ENCODE assay signal across 9 mouse cellular contexts in genomic region chr9:56687145-56687477, GRCm38 (mm10).
DNase-seq lines count a peak whose midpoint lies in the region; ATAC-seq and TF ChIP-seq lines count a peak whose summit lies in the region.
"Had no signal": no experiment of that assay in that cellular context is flagged by ENCODE, and none has a peak within 500 bp of the region (broad histone marks: within the 10 kb centered on the region; RNA-seq: fewer than 3 reads in every experiment).

No protein-coding gene starts in this region.

- TF ChIP-seq CTCF in liver, postnatal 0 days (IDR thresholded peaks at IDR 0.05; ENCODE audit: low read depth), result no peak

- WGBS in heart, embryonic 12.5 days, result 54% methylated on average over 1 of the region's 1 CpGs
- WGBS in liver, embryonic 12.5 days (ENCODE audit: insufficient replicate concordance), result 57% methylated on average over 1 of the region's 1 CpGs
- 65% methylated on average over 1 of the region's 1 CpGs for WGBS in liver, postnatal 0 days (ENCODE audit: insufficient replicate concordance)
- 80% methylated on average over 1 of the region's 1 CpGs for WGBS in forebrain, embryonic 14.5 days
- 93% methylated on average over 1 of the region's 1 CpGs for WGBS in midbrain, embryonic 13.5 days

- H3K4me3 ChIP-seq in heart, embryonic 12.5 days, result no peak overlapping the region
- H3K4me3 ChIP-seq in liver, embryonic 12.5 days, result no peak overlapping the region
- no peak overlapping the region for H3K4me3 ChIP-seq in liver, postnatal 0 days (ENCODE audit: low read depth, low read length)
- H3K4me3 ChIP-seq in forebrain, embryonic 14.5 days (ENCODE audit: low read depth, low read length), result no peak overlapping the region
- H3K4me3 ChIP-seq in midbrain, embryonic 13.5 days (replicated peaks), result no peak overlapping the region

- peak overlapping the region; percentile 39; the same call in 1 of the 2 replicates for H3K27ac ChIP-seq in heart, embryonic 12.5 days (ENCODE audit: poor library complexity, severe bottlenecking)
- peak overlapping the region; percentile 45; the same call in 1 of the 2 replicates for H3K27ac ChIP-seq in liver, embryonic 12.5 days
- no peak overlapping the region; the same call in 1 of the 2 replicates for H3K27ac ChIP-seq in liver, postnatal 0 days (ENCODE audit: low read depth)
- H3K27ac ChIP-seq in forebrain, embryonic 14.5 days (ENCODE audit: low read depth, low read length), result no peak overlapping the region
- H3K27ac ChIP-seq in midbrain, embryonic 13.5 days, result no peak overlapping the region

- ATAC-seq in heart, embryonic 12.5 days (ENCODE audit: insufficient number of reproducible peaks, low FRiP score), result peak; percentile 30; the same call in 1 of the 2 replicates
- no peak for ATAC-seq in liver, embryonic 12.5 days
- ATAC-seq in liver, postnatal 0 days, result no peak
- ATAC-seq in forebrain, embryonic 14.5 days, result 0 out of 2 replicates have a peak, but pooled peaks have one; percentile 30
- peak; percentile 24; the same call in 1 of the 2 replicates for ATAC-seq in midbrain, embryonic 13.5 days
- no peak for ATAC-seq in activated CD4-positive, CD25-positive, alpha-beta regulatory T cell, adult 4 months

- H3K36me3 ChIP-seq in heart, embryonic 12.5 days, result no peaks in the 10 kb centered on the region
- H3K36me3 ChIP-seq in liver, embryonic 12.5 days, result no peaks in the 10 kb centered on the region
- H3K36me3 ChIP-seq in liver, postnatal 0 days (replicated peaks; ENCODE audit: insufficient read depth, low read length), result no peaks in the 10 kb centered on the region
- no peaks in the 10 kb centered on the region for H3K36me3 ChIP-seq in forebrain, embryonic 14.5 days (ENCODE audit: control insufficient read depth, insufficient read depth, low read length)
- H3K36me3 ChIP-seq in midbrain, embryonic 13.5 days, result no peaks in the 10 kb centered on the region

- TF ChIP-seq EP300 in liver, postnatal 0 days (IDR thresholded peaks at IDR 0.05; ENCODE audit: low read depth), result no peak

- H3K4me2 ChIP-seq in heart, embryonic 12.5 days, result peak overlapping the region; percentile 27; the same call in 1 of the 2 replicates
- no peak overlapping the region for H3K4me2 ChIP-seq in liver, embryonic 12.5 days
- no peak overlapping the region for H3K4me2 ChIP-seq in liver, postnatal 0 days (ENCODE audit: low read depth, low read length)
- no peak overlapping the region for H3K4me2 ChIP-seq in forebrain, embryonic 14.5 days (ENCODE audit: low read length)
- no peak overlapping the region for H3K4me2 ChIP-seq in midbrain, embryonic 13.5 days (replicated peaks)

- no peak for DNase-seq in heart, postnatal 10 days
- no peak for DNase-seq in liver, postnatal 0 days
- no peak for DNase-seq in forebrain, embryonic 14.5 days (ENCODE audit: low spot score)
- DNase-seq in right cerebral cortex, postnatal 14 days, result no peak
- DNase-seq: thymus, adult 2 months had no signal

- no peaks in the 10 kb centered on the region for H3K9me3 ChIP-seq in heart, embryonic 12.5 days (replicated peaks)
- no peaks in the 10 kb centered on the region for H3K9me3 ChIP-seq in liver, embryonic 12.5 days (replicated peaks)
- no peaks in the 10 kb centered on the region for H3K9me3 ChIP-seq in liver, postnatal 0 days (ENCODE audit: low read length)
- no peaks in the 10 kb centered on the region for H3K9me3 ChIP-seq in forebrain, embryonic 14.5 days (replicated peaks; ENCODE audit: control insufficient read depth, low read length)
- H3K9me3 ChIP-seq in midbrain, embryonic 13.5 days, result no peaks in the 10 kb centered on the region

- H3K27me3 ChIP-seq in heart, embryonic 12.5 days (replicated peaks), result no peaks in the 10 kb centered on the region
- no peaks in the 10 kb centered on the region for H3K27me3 ChIP-seq in liver, embryonic 12.5 days (replicated peaks)
- no peaks in the 10 kb centered on the region for H3K27me3 ChIP-seq in liver, postnatal 0 days (ENCODE audit: insufficient read depth, low read length)
- H3K27me3 ChIP-seq in forebrain, embryonic 14.5 days (replicated peaks; ENCODE audit: control insufficient read depth, insufficient read depth, low read length), result 0 out of 2 replicates have a peak, but pooled peaks cover 5% of the 10 kb centered on the region
- H3K27me3 ChIP-seq in midbrain, embryonic 13.5 days, result no peaks in the 10 kb centered on the region

- intact Hi-C loops in heart, postnatal 10 days (cut with DNase I), result no loop called here

- H3K9ac ChIP-seq in heart, embryonic 12.5 days, result peak overlapping the region; percentile 46; the same call in 1 of the 2 replicates
- H3K9ac ChIP-seq in liver, embryonic 12.5 days, result no peak overlapping the region
- H3K9ac ChIP-seq in liver, postnatal 0 days (replicated peaks), result no peak overlapping the region
- 0 out of 2 replicates have a peak overlapping the region, but pooled peaks have one; percentile 25 for H3K9ac ChIP-seq in forebrain, embryonic 14.5 days (ENCODE audit: low read length)
- peak overlapping the region; percentile 39; the same call in 1 of the 2 replicates for H3K9ac ChIP-seq in midbrain, embryonic 13.5 days (replicated peaks)

- H3K4me1 ChIP-seq in heart, embryonic 12.5 days (replicated peaks), result peaks cover 40% of the 10 kb centered on the region
- H3K4me1 ChIP-seq in liver, embryonic 12.5 days, result 0 out of 2 replicates have a peak, but pooled peaks cover 4% of the 10 kb centered on the region
- peaks cover 2% of the 10 kb centered on the region; the same call in 1 of the 2 replicates for H3K4me1 ChIP-seq in liver, postnatal 0 days (ENCODE audit: insufficient read depth)
- peaks cover 25% of the 10 kb centered on the region for H3K4me1 ChIP-seq in forebrain, embryonic 14.5 days (ENCODE audit: control insufficient read depth, insufficient read depth, low read length)
- H3K4me1 ChIP-seq in midbrain, embryonic 13.5 days (replicated peaks), result peaks cover 37% of the 10 kb centered on the region

Comparison
In these comparisons a context has a peak if more than half of its experiments do, and no peak if none do; other contexts are left out.
1. H3K27ac ChIP-seq: peak in heart, embryonic 12.5 days (single experiment) and liver, embryonic 12.5 days (single experiment); none in liver, postnatal 0 days (single experiment), forebrain, embryonic 14.5 days (single experiment) and midbrain, embryonic 13.5 days (single experiment).
2. ATAC-seq: peak in heart, embryonic 12.5 days (single experiment), forebrain, embryonic 14.5 days (single experiment) and midbrain, embryonic 13.5 days (single experiment); none in liver, embryonic 12.5 days (single experiment), liver, postnatal 0 days (single experiment) and activated CD4-positive, CD25-positive, alpha-beta regulatory T cell, adult 4 months (single experiment).
3. H3K9ac ChIP-seq: peak in heart, embryonic 12.5 days (single experiment), forebrain, embryonic 14.5 days (single experiment) and midbrain, embryonic 13.5 days (single experiment); none in liver, embryonic 12.5 days (single experiment) and liver, postnatal 0 days (single experiment).